Mouse (Mus musculus): ENCODE results near the gene Spata3. TPM values are rescaled to one million over a fixed set of nuclear protein-coding genes. Genes with fewer than 3 reads are reported as not detected.

The Spata3 gene
- total RNA-seq, 2 experiments from 2014 or later, result 1.2 to 1.8 TPM

Other genes with a start within 250 kb of the Spata3 start
- under 1 TPM; 0.36 to 0.43 TPM for gene A630001G21Rik, start 238.2 kb upstream of the Spata3 start, total RNA-seq (2021)
- gene Cab39, start 223.4 kb upstream of the Spata3 start, total RNA-seq (2021), result 100 to 1,000 TPM; 120 to 158 TPM
- gene Itm2c, start 122.5 kb upstream of the Spata3 start, total RNA-seq (2021), result 100 to 1,000 TPM; 262 to 270 TPM
- 1 to 10 TPM; 4.6 to 4.9 TPM for gene 4933407L21Rik, start 88.3 kb upstream of the Spata3 start, total RNA-seq (2021)
- under 1 TPM; 0.09 to 0.16 TPM for gene Gpr55, start 55.8 kb upstream of the Spata3 start, total RNA-seq (2021)
- 10 to 100 TPM; 13.7 to 17.2 TPM for gene 2810459M11Rik, start 29.0 kb downstream of the Spata3 start, total RNA-seq (2021)
- 100 to 1,000 TPM; 123 to 129 TPM for gene Psmd1, start 47.6 kb downstream of the Spata3 start, total RNA-seq (2021)
- gene Htr2b, start 95.2 kb downstream of the Spata3 start, total RNA-seq (2021), result under 1 TPM in 1 of 2 experiments, not detected in 1; 0.16 TPM
- gene Gm21972, start 116.8 kb downstream of the Spata3 start, total RNA-seq (2021), result 1 to 10 TPM in 1 of 2 experiments, under 1 TPM in 1; 0.91 to 6.3 TPM
- gene Armc9, start 138.0 kb downstream of the Spata3 start, total RNA-seq (2021), result 10 to 100 TPM; 38.8 to 40.3 TPM